Mouse (Mus musculus): ENCODE measurements around the gene Mast1.

Mast1 gene

GRCm38 (mm10) chr8:84973079-84973478, 35.9 kb upstream of the Mast1 start:
- peak; percentile 11 for DNase-seq

- peak; percentile 8 for DNase-seq
Observed at GRCm38 (mm10) chr8:84970913-84971312, 33.8 kb upstream of the Mast1 start.

- peak; percentile 49 for DNase-seq
Observed at GRCm38 (mm10) chr8:84970135-84970790, 33.1 kb upstream of the Mast1 start.

GRCm38 (mm10) chr8:84969241-84970134, 32.3 kb upstream of the Mast1 start, which contains the start of the genes Gm49661, Prdx2 and Rnaseh2a:
Gene Gm49661 (minus strand): TSS chr8:84969433.
Gene Prdx2 (plus strand): TSS chr8:84969587.
Gene Rnaseh2a (minus strand): TSS chr8:84969767.
- DNase-seq, result peak; percentile 79

- DNase-seq, result peak; percentile 70
Observed at GRCm38 (mm10) chr8:84968650-84969049, 31.5 kb upstream of the Mast1 start.

GRCm38 (mm10) chr8:84967532-84968304, 30.6 kb upstream of the Mast1 start:
- no peak for DNase-seq

- DNase-seq, result peak; percentile 20
Observed at GRCm38 (mm10) chr8:84966603-84967002, 29.4 kb upstream of the Mast1 start.

- peak; percentile 98 for DNase-seq
Observed at GRCm38 (mm10) chr8:84965731-84966291, 28.7 kb upstream of the Mast1 start.

GRCm38 (mm10) chr8:84963952-84964351, 26.8 kb upstream of the Mast1 start:
- DNase-seq, result no peak

GRCm38 (mm10) chr8:84959811-84960210, 22.7 kb upstream of the Mast1 start:
- DNase-seq, result no peak

GRCm38 (mm10) chr8:84956768-84957167, 19.6 kb upstream of the Mast1 start:
- peak; percentile 79 for DNase-seq

- peak; percentile 48 for DNase-seq
Observed at GRCm38 (mm10) chr8:84952612-84953255, 15.6 kb upstream of the Mast1 start.

GRCm38 (mm10) chr8:84949753-84950152, 12.6 kb upstream of the Mast1 start:
- no peak for DNase-seq

GRCm38 (mm10) chr8:84947241-84947545, 10.0 kb upstream of the Mast1 start:
- DNase-seq, result peak; percentile 54

GRCm38 (mm10) chr8:84946528-84947240, 9.5 kb upstream of the Mast1 start, which contains the start of gene Rtbdn:
Gene Rtbdn (plus strand): TSS chr8:84946991.
- DNase-seq, result no peak

GRCm38 (mm10) chr8:84945633-84946527, 8.7 kb upstream of the Mast1 start:
- DNase-seq, result no peak

GRCm38 (mm10) chr8:84945235-84945632, 8.1 kb upstream of the Mast1 start:
- no peak for DNase-seq

- peak; percentile 33 for DNase-seq
Observed at GRCm38 (mm10) chr8:84944478-84945160, 7.5 kb upstream of the Mast1 start.

- no peak for DNase-seq
Observed at GRCm38 (mm10) chr8:84943699-84944098, 6.5 kb upstream of the Mast1 start.
